In the genomic region with DNA sequence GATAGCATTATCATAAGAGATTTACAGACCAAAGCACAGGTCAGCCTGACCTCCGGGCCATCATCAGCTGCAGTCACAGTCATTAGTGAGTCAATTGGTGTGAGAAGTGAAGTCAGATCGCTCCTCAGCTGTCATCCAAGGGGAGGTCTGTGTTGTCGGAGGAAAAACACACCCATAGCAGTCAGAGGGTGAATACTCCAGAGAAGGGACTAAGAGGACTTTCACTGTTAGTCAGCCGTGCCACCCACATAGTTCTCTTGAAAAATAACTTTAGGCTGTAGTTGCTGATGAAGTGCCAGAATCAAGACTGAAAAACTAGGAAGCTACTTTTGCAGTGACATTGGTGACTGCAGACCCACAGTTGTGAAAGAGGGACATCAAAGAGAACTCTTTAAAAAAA, we compare ENCODE assay signal across 10 mouse cellular contexts.
DNase-seq lines count a peak whose midpoint lies in the region; ATAC-seq lines count a peak whose summit lies in the region.
"Had no signal": no experiment of that assay in that cellular context is flagged by ENCODE, and none has a peak within 500 bp of the region (broad histone marks: within the 10 kb centered on the region; RNA-seq: fewer than 3 reads in every experiment).

No protein-coding gene starts in this region.

- no peak for DNase-seq in kidney, adult 9 months
- peak; percentile 33 for DNase-seq in Muller cell, postnatal 12 days (ENCODE audit: inconsistent ontology term)
- DNase-seq in urinary bladder, adult 2 months (ENCODE audit: low spot score), result no peak
- DNase-seq in gastrocnemius, adult 8-10 months (ENCODE audit: low spot score in 2 of 2), result no peak
- DNase-seq: kidney, postnatal 25 days had no signal

- 0 out of 2 replicates have a peak overlapping the region, but pooled peaks have one; percentile 12 for H3K4me2 ChIP-seq in kidney, embryonic 14.5 days (replicated peaks; ENCODE audit: low read depth, low read length)
- H3K4me2 ChIP-seq in heart, embryonic 15.5 days, result peak overlapping the region; percentile 52

- 4% methylated on average over 4 of the region's 4 CpGs for WGBS in kidney, embryonic 14.5 days
- 7% methylated on average over 4 of the region's 4 CpGs for WGBS in heart, embryonic 15.5 days

- H3K4me3 ChIP-seq in kidney, embryonic 14.5 days (ENCODE audit: low read length), result no peak overlapping the region
- peak overlapping the region; percentile 17 for H3K4me3 ChIP-seq in heart, embryonic 15.5 days

- no peaks in the 10 kb centered on the region for H3K27me3 ChIP-seq in kidney, embryonic 14.5 days (ENCODE audit: control insufficient read depth, insufficient read depth, low read length)
- no peaks in the 10 kb centered on the region for H3K27me3 ChIP-seq in heart, embryonic 15.5 days

- H3K36me3 ChIP-seq in kidney, embryonic 14.5 days (ENCODE audit: control insufficient read depth, insufficient read depth, low read length), result no peaks in the 10 kb centered on the region
- no peaks in the 10 kb centered on the region for H3K36me3 ChIP-seq in heart, embryonic 15.5 days

- H3K27ac ChIP-seq in kidney, embryonic 14.5 days (ENCODE audit: low read depth, low read length), result no peak overlapping the region
- no peak overlapping the region for H3K27ac ChIP-seq in heart, embryonic 15.5 days

- ATAC-seq in kidney, embryonic 14.5 days (ENCODE audit: low FRiP score, low TSS enrichment), result no peak
- no peak for ATAC-seq in heart, embryonic 15.5 days (replicated peaks; ENCODE audit: insufficient number of reproducible peaks, insufficient read depth, low FRiP score, low read depth)
- peak; percentile 10; the same call in 1 of the 2 replicates for ATAC-seq in megakaryocyte, adult 5-6 weeks (ENCODE audit: poor library complexity, severe bottlenecking)
- no peak for ATAC-seq in erythroblast, adult 5-6 weeks (replicated peaks; ENCODE audit: low FRiP score, poor library complexity, severe bottlenecking)
- ATAC-seq: midbrain, embryonic 16.5 days had no signal

- peaks cover 28% of the 10 kb centered on the region for H3K4me1 ChIP-seq in kidney, embryonic 14.5 days (ENCODE audit: control insufficient read depth, insufficient read depth, low read length)
- H3K4me1 ChIP-seq in heart, embryonic 15.5 days (replicated peaks), result peaks cover 23% of the 10 kb centered on the region

- no peaks in the 10 kb centered on the region for H3K9me3 ChIP-seq in kidney, embryonic 14.5 days (ENCODE audit: control insufficient read depth, low read length)
- H3K9me3 ChIP-seq in heart, embryonic 15.5 days (replicated peaks), result no peaks in the 10 kb centered on the region

- no peak overlapping the region for H3K9ac ChIP-seq in kidney, embryonic 14.5 days (ENCODE audit: low read depth, low read length)
- no peak overlapping the region for H3K9ac ChIP-seq in heart, embryonic 15.5 days
